Mouse (Mus musculus) liver, adult 2 months (tissue): ENCODE results near the gene Wtap.
A peak's percentile ranks its signal among the peaks of the same experiment; 100 is the strongest.

Experiments used
- CTCF ChIP-seq: fragments of 200-500 bp; IDR thresholded peaks from 2 replicates; pipeline ENCODE4 v1.5.1; 2011; ENCODE audit warnings: low read depth, low read length, control low read depth
- POLR2A ChIP-seq: fragments of 200-500 bp; IDR thresholded peaks from 2 replicates; pipeline ENCODE4 v1.6.1; 2011; ENCODE audit warnings: low read length, control low read depth; ENCODE audit not compliant: insufficient read depth; ENCODE audit errors: extremely low read depth

DNA sequence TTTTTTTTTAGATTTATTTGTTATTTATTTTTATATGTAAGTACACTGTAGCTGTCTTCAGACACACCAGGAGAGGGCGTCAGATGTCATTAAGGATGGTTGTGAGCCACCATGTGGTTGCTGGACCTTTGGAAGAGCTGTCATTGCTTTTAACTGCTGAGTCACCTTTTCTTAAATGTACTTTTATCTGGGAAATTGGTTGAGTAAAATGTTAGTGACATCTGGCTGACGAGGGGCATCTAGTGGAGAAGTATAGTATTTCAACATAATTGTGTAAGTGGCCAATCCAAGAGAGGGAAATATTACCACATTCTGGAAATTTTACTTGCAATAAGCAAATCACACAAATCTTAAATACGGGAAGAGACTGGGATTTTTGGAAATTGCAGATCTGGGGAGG is 15.9 kb upstream of the Wtap start:
- TF ChIP-seq CTCF (peak; percentile 58), POLR2A (no peak)
